10 mouse cellular contexts compared by ENCODE assay signal in genomic region chr9:44722575-44722974, GRCm38 (mm10). TPM values are rescaled to one million over a fixed set of nuclear protein-coding genes. Genes with fewer than 3 reads are reported as not detected.
DNase-seq lines count a peak whose midpoint lies in the region; ATAC-seq and TF ChIP-seq lines count a peak whose summit lies in the region.
"Had no signal": no experiment of that assay in that cellular context is flagged by ENCODE, and none has a peak within 500 bp of the region (broad histone marks: within the 10 kb centered on the region; RNA-seq: fewer than 3 reads in every experiment).

No protein-coding gene starts in this region.

- H3K36me3 ChIP-seq in forebrain, embryonic 13.5 days (ENCODE audit: poor library complexity, severe bottlenecking), result 0 out of 2 replicates have a peak, but pooled peaks cover 4% of the 10 kb centered on the region
- no peaks in the 10 kb centered on the region for H3K36me3 ChIP-seq in forebrain, embryonic 11.5 days (ENCODE audit: control insufficient read depth, insufficient read depth, low read length)
- H3K36me3 ChIP-seq in lung, embryonic 14.5 days (ENCODE audit: insufficient read depth), result peaks cover 13% of the 10 kb centered on the region; the same call in 1 of the 2 replicates
- H3K36me3 ChIP-seq in heart, embryonic 15.5 days, result no peaks in the 10 kb centered on the region
- no peaks in the 10 kb centered on the region for H3K36me3 ChIP-seq in neural tube, embryonic 14.5 days (ENCODE audit: control insufficient read depth, insufficient read depth, low read length)

- WGBS in forebrain, embryonic 13.5 days, result 74% methylated on average over 7 of the region's 7 CpGs
- WGBS in forebrain, embryonic 11.5 days, result 78% methylated on average over 7 of the region's 7 CpGs
- whole genome bisulfite sequencing in lung, embryonic 14.5 days, result 72% methylated on average over 7 of the region's 7 CpGs
- WGBS in heart, embryonic 15.5 days, result 65% methylated on average over 7 of the region's 7 CpGs
- 56% methylated on average over 7 of the region's 7 CpGs for WGBS in neural tube, embryonic 14.5 days

- no peaks in the 10 kb centered on the region for H3K27me3 ChIP-seq in forebrain, embryonic 13.5 days
- no peaks in the 10 kb centered on the region for H3K27me3 ChIP-seq in forebrain, embryonic 11.5 days (ENCODE audit: control insufficient read depth, insufficient read depth, low read length)
- H3K27me3 ChIP-seq in lung, embryonic 14.5 days (ENCODE audit: insufficient read depth, low read length), result no peaks in the 10 kb centered on the region
- H3K27me3 ChIP-seq in heart, embryonic 15.5 days, result no peaks in the 10 kb centered on the region
- H3K27me3 ChIP-seq in neural tube, embryonic 14.5 days (ENCODE audit: control insufficient read depth, insufficient read depth, low read length), result no peaks in the 10 kb centered on the region

- H3K4me2 ChIP-seq in forebrain, embryonic 13.5 days, result no peak overlapping the region
- no peak overlapping the region for H3K4me2 ChIP-seq in forebrain, embryonic 11.5 days (ENCODE audit: low read depth, low read length, severe bottlenecking)
- H3K4me2 ChIP-seq in lung, embryonic 14.5 days, result no peak overlapping the region
- H3K4me2 ChIP-seq in heart, embryonic 15.5 days, result no peak overlapping the region
- H3K4me2 ChIP-seq in neural tube, embryonic 14.5 days (ENCODE audit: low read depth, low read length), result no peak overlapping the region

- H3K9ac ChIP-seq in forebrain, embryonic 13.5 days, result no peak overlapping the region
- no peak overlapping the region for H3K9ac ChIP-seq in forebrain, embryonic 11.5 days (ENCODE audit: low read length)
- no peak overlapping the region for H3K9ac ChIP-seq in lung, embryonic 14.5 days
- H3K9ac ChIP-seq in heart, embryonic 15.5 days, result no peak overlapping the region
- H3K9ac ChIP-seq in neural tube, embryonic 14.5 days (replicated peaks; ENCODE audit: low read depth, low read length), result no peak overlapping the region

- TF ChIP-seq CTCF in lung, embryonic 14.5 days (IDR thresholded peaks at IDR 0.05; ENCODE audit: low read depth), result no peak

- H3K27ac ChIP-seq in forebrain, embryonic 13.5 days, result peak overlapping the region; percentile 68; the same call in 1 of the 2 replicates
- H3K27ac ChIP-seq in forebrain, embryonic 11.5 days (ENCODE audit: low read depth, low read length), result no peak overlapping the region
- H3K27ac ChIP-seq in lung, embryonic 14.5 days (ENCODE audit: low read depth), result peak overlapping the region; percentile 66
- H3K27ac ChIP-seq in heart, embryonic 15.5 days, result peak overlapping the region; percentile 59
- H3K27ac ChIP-seq in neural tube, embryonic 14.5 days (ENCODE audit: low read depth, low read length), result peak overlapping the region; percentile 8; the same call in 1 of the 2 replicates

- DNase-seq in forebrain, embryonic 11.5 days (ENCODE audit: low spot score), result no peak
- no peak for DNase-seq in lung, embryonic 14.5 days
- no peak for DNase-seq in lung, adult 18-20 months
- no peak for DNase-seq in frontal cortex, postnatal 14 days (ENCODE audit: low spot score in 2 of 2)
- DNase-seq in thymus, postnatal 0 days (ENCODE audit: low spot score), result no peak
- DNase-seq: cerebellum, adult 8-10 months had no signal

- no peak for ATAC-seq in forebrain, embryonic 13.5 days
- no peak for ATAC-seq in forebrain, embryonic 11.5 days (replicated peaks; ENCODE audit: low FRiP score)
- ATAC-seq in lung, embryonic 14.5 days (ENCODE audit: insufficient read depth), result no peak
- no peak for ATAC-seq in heart, embryonic 15.5 days (replicated peaks; ENCODE audit: insufficient number of reproducible peaks, insufficient read depth, low FRiP score, low read depth)
- ATAC-seq in neural tube, embryonic 14.5 days (ENCODE audit: low read depth), result no peak

- no peaks in the 10 kb centered on the region for H3K9me3 ChIP-seq in forebrain, embryonic 13.5 days (replicated peaks)
- no peaks in the 10 kb centered on the region for H3K9me3 ChIP-seq in forebrain, embryonic 11.5 days (ENCODE audit: control insufficient read depth, low read length)
- H3K9me3 ChIP-seq in lung, embryonic 14.5 days (ENCODE audit: low read depth, low read length), result no peaks in the 10 kb centered on the region
- no peaks in the 10 kb centered on the region for H3K9me3 ChIP-seq in heart, embryonic 15.5 days (replicated peaks)
- no peaks in the 10 kb centered on the region for H3K9me3 ChIP-seq in neural tube, embryonic 14.5 days (ENCODE audit: control insufficient read depth, low read length)

- no peak overlapping the region for H3K4me3 ChIP-seq in forebrain, embryonic 13.5 days
- H3K4me3 ChIP-seq in forebrain, embryonic 11.5 days (ENCODE audit: low read depth, low read length), result no peak overlapping the region
- no peak overlapping the region for H3K4me3 ChIP-seq in lung, embryonic 14.5 days (ENCODE audit: low read depth, low read length)
- no peak overlapping the region for H3K4me3 ChIP-seq in heart, embryonic 15.5 days
- H3K4me3 ChIP-seq in neural tube, embryonic 14.5 days (ENCODE audit: low read depth, low read length), result no peak overlapping the region

- peaks cover 83% of the 10 kb centered on the region for H3K4me1 ChIP-seq in forebrain, embryonic 13.5 days
- peaks cover 40% of the 10 kb centered on the region for H3K4me1 ChIP-seq in forebrain, embryonic 11.5 days (replicated peaks; ENCODE audit: control insufficient read depth, insufficient read depth, low read length)
- peaks cover 39% of the 10 kb centered on the region for H3K4me1 ChIP-seq in lung, embryonic 14.5 days (ENCODE audit: insufficient read depth)
- H3K4me1 ChIP-seq in heart, embryonic 15.5 days (replicated peaks), result peaks cover 85% of the 10 kb centered on the region
- peaks cover 48% of the 10 kb centered on the region for H3K4me1 ChIP-seq in neural tube, embryonic 14.5 days (ENCODE audit: control insufficient read depth, insufficient read depth, low read length)

RNA-seq across cellular contexts. Expression of gene Phldb1, which starts 12.4 kb away (rescaled TPM):
- polyA plus RNA-seq in forebrain, embryonic 13.5 days (2015; fragmentation: Nextera tagmentation; extraction: Ambion mirVana), result 36.4 and 40.9 TPM in 2 replicates
- polyA plus RNA-seq in forebrain, embryonic 11.5 days (2014; fragmentation: Nextera tagmentation; extraction: Ambion mirVana), result 43.5 and 46.0 TPM in 2 replicates
- 30.7 and 35.0 TPM in 2 replicates for polyA plus RNA-seq in lung, embryonic 14.5 days (2014; fragmentation: Nextera tagmentation; extraction: Ambion mirVana)
- 23.7 and 31.3 TPM in 2 replicates for polyA plus RNA-seq in heart, embryonic 15.5 days (2015; fragmentation: Nextera tagmentation; extraction: Ambion mirVana)
- 38.8 and 45.5 TPM in 2 replicates for polyA plus RNA-seq in neural tube, embryonic 14.5 days (2014; fragmentation: Nextera tagmentation; extraction: Ambion mirVana)
- polyA plus RNA-seq in thymus, postnatal 0 days (2015; fragmentation: Nextera tagmentation; extraction: Ambion mirVana), result 3.0 and 3.3 TPM in 2 replicates

RNA-seq across cellular contexts. Expression of gene Arcn1, which starts 45.1 kb away (rescaled TPM):
- polyA plus RNA-seq in forebrain, embryonic 13.5 days (2015; fragmentation: Nextera tagmentation; extraction: Ambion mirVana), result 132 and 137 TPM in 2 replicates
- 171 and 185 TPM in 2 replicates for polyA plus RNA-seq in forebrain, embryonic 11.5 days (2014; fragmentation: Nextera tagmentation; extraction: Ambion mirVana)
- polyA plus RNA-seq in lung, embryonic 14.5 days (2014; fragmentation: Nextera tagmentation; extraction: Ambion mirVana), result 224 and 239 TPM in 2 replicates
- polyA plus RNA-seq in heart, embryonic 15.5 days (2015; fragmentation: Nextera tagmentation; extraction: Ambion mirVana), result 106 and 125 TPM in 2 replicates
- 153 and 177 TPM in 2 replicates for polyA plus RNA-seq in neural tube, embryonic 14.5 days (2014; fragmentation: Nextera tagmentation; extraction: Ambion mirVana)
- polyA plus RNA-seq in thymus, postnatal 0 days (2015; fragmentation: Nextera tagmentation; extraction: Ambion mirVana), result 111 and 116 TPM in 2 replicates

RNA-seq across cellular contexts. Expression of gene Ift46, which starts 45.1 kb away (rescaled TPM):
- 154 and 164 TPM in 2 replicates for polyA plus RNA-seq in forebrain, embryonic 13.5 days (2015; fragmentation: Nextera tagmentation; extraction: Ambion mirVana)
- 121 TPM in 2 replicates for polyA plus RNA-seq in forebrain, embryonic 11.5 days (2014; fragmentation: Nextera tagmentation; extraction: Ambion mirVana)
- 103 and 106 TPM in 2 replicates for polyA plus RNA-seq in lung, embryonic 14.5 days (2014; fragmentation: Nextera tagmentation; extraction: Ambion mirVana)
- 54.3 and 66.6 TPM in 2 replicates for polyA plus RNA-seq in heart, embryonic 15.5 days (2015; fragmentation: Nextera tagmentation; extraction: Ambion mirVana)
- polyA plus RNA-seq in neural tube, embryonic 14.5 days (2014; fragmentation: Nextera tagmentation; extraction: Ambion mirVana), result 160 and 170 TPM in 2 replicates
- polyA plus RNA-seq in thymus, postnatal 0 days (2015; fragmentation: Nextera tagmentation; extraction: Ambion mirVana), result 68.0 and 74.0 TPM in 2 replicates

RNA-seq across cellular contexts. Expression of gene Treh, which starts 49.5 kb away (rescaled TPM):
- not detected in 2 replicates for polyA plus RNA-seq in forebrain, embryonic 13.5 days (2015; fragmentation: Nextera tagmentation; extraction: Ambion mirVana)
- polyA plus RNA-seq in forebrain, embryonic 11.5 days (2014; fragmentation: Nextera tagmentation; extraction: Ambion mirVana), result not detected in 2 replicates
- polyA plus RNA-seq in lung, embryonic 14.5 days (2014; fragmentation: Nextera tagmentation; extraction: Ambion mirVana), result not detected in 2 replicates
- not detected in 2 replicates for polyA plus RNA-seq in heart, embryonic 15.5 days (2015; fragmentation: Nextera tagmentation; extraction: Ambion mirVana)
- not detected in 2 replicates for polyA plus RNA-seq in neural tube, embryonic 14.5 days (2014; fragmentation: Nextera tagmentation; extraction: Ambion mirVana)
- polyA plus RNA-seq in thymus, postnatal 0 days (2015; fragmentation: Nextera tagmentation; extraction: Ambion mirVana), result 0.07 TPM in 1 of 2 replicates, not detected in the other
- polyA plus RNA-seq: limb, embryonic 14.5 days had no signal
